16 mouse cellular contexts compared by ENCODE assay signal in the genomic region with DNA sequence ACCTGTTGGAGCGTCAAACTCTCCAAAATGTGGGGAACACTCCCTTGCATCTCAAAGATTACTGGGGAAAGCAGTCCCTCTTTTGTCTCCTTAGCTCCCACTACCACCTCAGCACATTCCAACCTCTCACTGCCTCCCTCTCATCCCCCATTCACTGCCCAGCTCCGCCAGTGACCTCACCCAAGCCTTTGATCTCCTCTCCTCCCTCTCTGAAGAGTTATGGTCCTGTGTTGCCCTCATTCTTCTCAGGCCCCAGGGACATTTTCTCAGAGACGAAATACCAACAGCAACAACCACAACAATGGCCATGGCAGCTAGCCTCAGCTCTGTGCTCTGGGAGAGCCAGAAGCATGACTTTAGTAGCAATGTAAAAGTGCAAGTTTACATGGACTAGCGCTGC. TPM values are rescaled to one million over a fixed set of nuclear protein-coding genes. Genes with fewer than 3 reads are reported as not detected.
A peak's percentile ranks its signal among the peaks of the same experiment; 100 is the strongest.
DNase-seq lines count a peak whose midpoint lies in the region; ATAC-seq and TF ChIP-seq lines count a peak whose summit lies in the region.
"Had no signal": no experiment of that assay in that cellular context is flagged by ENCODE, and none has a peak within 500 bp of the region (broad histone marks: within the 10 kb centered on the region; RNA-seq: fewer than 3 reads in every experiment).

No protein-coding gene starts in this region.

- peak overlapping the region; percentile 45 for H3K4me2 ChIP-seq in heart, embryonic 11.5 days
- H3K4me2 ChIP-seq in lung, embryonic 14.5 days: peak overlapping the region; percentile 29; the same call in 1 of the 2 replicates
- H3K4me2 ChIP-seq: limb, embryonic 13.5 days had no signal

- H3K9ac ChIP-seq in heart, embryonic 11.5 days (ENCODE audit: low read depth, low read length): no peak overlapping the region
- no peak overlapping the region for H3K9ac ChIP-seq in lung, embryonic 14.5 days
- H3K9ac ChIP-seq: limb, embryonic 13.5 days had no signal

- DNase-seq in heart, adult 8-10 months (ENCODE audit: low spot score): no peak
- no peak for DNase-seq in lung, embryonic 14.5 days
- DNase-seq in lung, postnatal 4 days: no peak
- DNase-seq in ZHBTc4 (ENCODE audit: low read depth, low spot score): peak; percentile 55
- no peak for DNase-seq in limb, embryonic 10.5 days (ENCODE audit: low spot score)
- no peak for DNase-seq in urinary bladder, adult 2 months (ENCODE audit: low spot score)
- no peak for DNase-seq in cerebellum, postnatal 4 days (ENCODE audit: low spot score in 2 of 2)
- DNase-seq: lung, postnatal 10 days had no signal

- no peak overlapping the region for H3K4me3 ChIP-seq in heart, embryonic 11.5 days (ENCODE audit: low read depth, low read length)
- H3K4me3 ChIP-seq in lung, embryonic 14.5 days (ENCODE audit: low read depth, low read length): no peak overlapping the region
- H3K4me3 ChIP-seq in limb, embryonic 10.5 days: no peak overlapping the region
- H3K4me3 ChIP-seq: layer of hippocampus, adult 2 months; limb, embryonic 13.5 days had no signal

- H3K27ac ChIP-seq in heart, embryonic 11.5 days (ENCODE audit: low read depth, low read length): peak overlapping the region; percentile 82
- peak overlapping the region; percentile 44 for H3K27ac ChIP-seq in lung, embryonic 14.5 days (ENCODE audit: low read depth)
- peak overlapping the region; percentile 39; the same call in 1 of the 2 replicates for H3K27ac ChIP-seq in limb, embryonic 10.5 days
- H3K27ac ChIP-seq: limb, embryonic 13.5 days had no signal

- H3K4me1 ChIP-seq in heart, embryonic 11.5 days (ENCODE audit: control insufficient read depth, insufficient read depth, low read length): peaks cover 22% of the 10 kb centered on the region
- 0 out of 2 replicates have a peak, but pooled peaks cover 4% of the 10 kb centered on the region for H3K4me1 ChIP-seq in lung, embryonic 14.5 days (ENCODE audit: insufficient read depth)
- H3K4me1 ChIP-seq in limb, embryonic 10.5 days: peaks cover 29% of the 10 kb centered on the region

- no peaks in the 10 kb centered on the region for H3K9me3 ChIP-seq in heart, embryonic 11.5 days (replicated peaks; ENCODE audit: control insufficient read depth, low read length)
- no peaks in the 10 kb centered on the region for H3K9me3 ChIP-seq in lung, embryonic 14.5 days (ENCODE audit: low read depth, low read length)
- H3K9me3 ChIP-seq in limb, embryonic 10.5 days (replicated peaks): no peaks in the 10 kb centered on the region
- H3K9me3 ChIP-seq: limb, embryonic 13.5 days had no signal

- no peaks in the 10 kb centered on the region for H3K36me3 ChIP-seq in heart, embryonic 11.5 days (ENCODE audit: control insufficient read depth, insufficient read depth, low read length)
- H3K36me3 ChIP-seq in lung, embryonic 14.5 days (ENCODE audit: insufficient read depth): no peaks in the 10 kb centered on the region
- H3K36me3 ChIP-seq in limb, embryonic 10.5 days: no peaks in the 10 kb centered on the region
- H3K36me3 ChIP-seq: limb, embryonic 13.5 days had no signal

- no peaks in the 10 kb centered on the region for H3K27me3 ChIP-seq in heart, embryonic 11.5 days (ENCODE audit: control insufficient read depth, insufficient read depth, low read length)
- H3K27me3 ChIP-seq in lung, embryonic 14.5 days (ENCODE audit: insufficient read depth, low read length): no peaks in the 10 kb centered on the region
- no peaks in the 10 kb centered on the region for H3K27me3 ChIP-seq in limb, embryonic 10.5 days (ENCODE audit: low read depth, poor library complexity, severe bottlenecking)

- WGBS in heart, embryonic 11.5 days (ENCODE audit: insufficient replicate concordance): 22% methylated on average over 4 of the region's 4 CpGs
- 31% methylated on average over 4 of the region's 4 CpGs for WGBS in lung, embryonic 14.5 days
- WGBS in limb, embryonic 10.5 days: 17% methylated on average over 4 of the region's 4 CpGs

- no peak for TF ChIP-seq CTCF in lung, embryonic 14.5 days (IDR thresholded peaks at IDR 0.05; ENCODE audit: low read depth)

- peak; percentile 62 for ATAC-seq in heart, embryonic 11.5 days (replicated peaks; ENCODE audit: insufficient number of reproducible peaks, low FRiP score, low TSS enrichment)
- peak; percentile 46; the same call in 1 of the 2 replicates for ATAC-seq in lung, embryonic 14.5 days (ENCODE audit: insufficient read depth)
- ATAC-seq: hindbrain, embryonic 16.5 days had no signal

RNA-seq across cellular contexts. Expression of a gene that starts 8.7 kb away (rescaled TPM):
- 3.7 and 4.7 TPM in 2 replicates for polyA plus RNA-seq in heart, embryonic 11.5 days (2014; fragmentation: Nextera tagmentation; extraction: Ambion mirVana)
- total RNA-seq in heart, adult 8-10 months (2022): 1 to 10 TPM; 2.3 to 4.3 (median 3.9) TPM
- 4.7 and 5.4 TPM in 2 replicates for polyA plus RNA-seq in lung, embryonic 14.5 days (2014; fragmentation: Nextera tagmentation; extraction: Ambion mirVana)
- polyA plus RNA-seq in limb, embryonic 10.5 days (2016; fragmentation: Nextera tagmentation; extraction: Ambion mirVana): 2.4 and 2.5 TPM in 2 replicates
- polyA plus RNA-seq in urinary bladder, adult 2 months (2012; rRNA removed): 7.0 and 8.7 TPM in 2 replicates

RNA-seq across cellular contexts. Expression of a gene that starts 24.9 kb away (rescaled TPM):
- 257 and 268 TPM in 2 replicates for polyA plus RNA-seq in heart, embryonic 11.5 days (2014; fragmentation: Nextera tagmentation; extraction: Ambion mirVana)
- total RNA-seq in heart, adult 8-10 months (2022): 10 to 100 TPM; 21.9 to 27.8 (median 25.9) TPM
- polyA plus RNA-seq in lung, embryonic 14.5 days (2014; fragmentation: Nextera tagmentation; extraction: Ambion mirVana): 253 and 271 TPM in 2 replicates
- polyA plus RNA-seq in limb, embryonic 10.5 days (2016; fragmentation: Nextera tagmentation; extraction: Ambion mirVana): 157 and 165 TPM in 2 replicates
- polyA plus RNA-seq in urinary bladder, adult 2 months (2012; rRNA removed): 143 and 180 TPM in 2 replicates

RNA-seq across cellular contexts. Expression of a gene that starts 25.1 kb away (rescaled TPM):
- 61.0 and 68.7 TPM in 2 replicates for polyA plus RNA-seq in heart, embryonic 11.5 days (2014; fragmentation: Nextera tagmentation; extraction: Ambion mirVana)
- 10 to 100 TPM; 30.2 to 37.8 (median 35.0) TPM for total RNA-seq in heart, adult 8-10 months (2022)
- polyA plus RNA-seq in lung, embryonic 14.5 days (2014; fragmentation: Nextera tagmentation; extraction: Ambion mirVana): 46.7 and 54.5 TPM in 2 replicates
- polyA plus RNA-seq in limb, embryonic 10.5 days (2016; fragmentation: Nextera tagmentation; extraction: Ambion mirVana): 38.7 and 44.0 TPM in 2 replicates
- 29.6 and 31.0 TPM in 2 replicates for polyA plus RNA-seq in urinary bladder, adult 2 months (2012; rRNA removed)

RNA-seq across cellular contexts. Expression of a gene that starts 40.9 kb away (rescaled TPM):
- polyA plus RNA-seq in heart, embryonic 11.5 days (2014; fragmentation: Nextera tagmentation; extraction: Ambion mirVana): not detected in 2 replicates
- total RNA-seq in heart, adult 8-10 months (2022): not detected
- polyA plus RNA-seq in lung, embryonic 14.5 days (2014; fragmentation: Nextera tagmentation; extraction: Ambion mirVana): 0.16 TPM in 1 of 2 replicates, not detected in the other
- not detected in 2 replicates for polyA plus RNA-seq in limb, embryonic 10.5 days (2016; fragmentation: Nextera tagmentation; extraction: Ambion mirVana)
- not detected in 2 replicates for polyA plus RNA-seq in urinary bladder, adult 2 months (2012; rRNA removed)
- total RNA-seq: gastrocnemius, adult 8-10 months; layer of hippocampus, adult 2 months; midbrain, postnatal 0 days had no signal
- polyA plus RNA-seq: forebrain, embryonic 11.5 days; limb, embryonic 13.5 days; midbrain, postnatal 0 days; stomach, embryonic 16.5 days had no signal
